Mouse (Mus musculus): ENCODE results near the gene Slamf9.

The Slamf9 gene

DNA sequence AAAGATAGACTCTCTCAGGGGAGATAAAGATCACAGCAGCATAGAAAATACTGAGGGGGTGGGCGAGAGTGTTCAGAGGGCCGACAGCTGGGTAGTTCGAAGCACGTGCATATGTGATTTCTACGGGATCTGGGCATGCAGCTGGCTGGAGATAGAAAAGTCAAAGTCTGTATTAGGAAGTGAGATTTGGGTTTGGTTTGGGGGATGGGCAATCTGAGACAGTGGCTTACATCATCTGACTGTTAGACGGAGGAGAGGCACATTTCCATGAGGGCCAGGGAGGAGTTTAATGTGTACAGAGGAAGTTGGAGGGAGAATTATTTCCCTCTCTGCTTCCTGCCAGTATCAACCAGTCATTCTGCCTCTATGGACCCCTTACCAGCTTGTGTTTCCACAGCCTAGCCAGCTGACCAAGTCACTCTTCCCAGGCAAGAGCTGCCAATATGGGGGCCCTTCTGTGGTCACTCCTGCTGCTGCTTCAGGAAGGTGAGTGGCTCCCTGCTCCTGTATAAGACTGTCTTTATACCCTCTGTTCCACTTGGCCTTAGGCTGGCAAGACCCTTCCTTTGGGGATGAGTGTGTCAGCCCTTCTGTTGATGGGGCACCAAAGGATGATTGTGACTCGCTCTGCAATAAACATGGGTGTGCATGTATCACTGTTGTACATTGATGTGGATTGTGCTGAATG, at the start of gene Slamf9:
TSS of gene Slamf9 (plus strand) at position 305 of the 688 bp plus-strand sequence.
- DNase-seq: no peak

DNA sequence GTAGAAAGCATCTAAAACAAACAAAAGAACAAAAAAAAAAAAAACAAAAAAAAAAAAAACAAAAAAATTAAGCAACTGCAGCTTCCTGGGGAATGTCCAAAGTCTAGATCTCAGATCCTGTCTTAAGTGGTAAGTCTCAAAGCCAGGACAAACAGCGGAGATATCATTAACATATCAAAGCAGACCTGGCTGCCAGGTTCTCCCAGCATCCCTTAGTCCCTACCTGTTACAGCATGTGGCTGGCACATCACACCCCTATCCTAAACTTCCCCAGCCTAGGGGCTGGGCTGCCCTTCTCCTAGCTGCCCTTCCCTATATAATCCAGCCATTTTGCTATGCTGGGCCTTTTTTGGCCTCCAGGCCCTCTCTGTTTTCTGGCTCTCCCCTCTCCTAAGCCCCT, 48.7 kb upstream of the Slamf9 start:
- DNase-seq: no peak

- DNase-seq: no peak
Observed at GRCm38 (mm10) chr1:172427841-172428240, 47.3 kb upstream of the Slamf9 start.

- DNase-seq: no peak
Observed at GRCm38 (mm10) chr1:172428614-172429013, 46.5 kb upstream of the Slamf9 start.

- no peak for DNase-seq
Observed at GRCm38 (mm10) chr1:172430731-172431220, 44.4 kb upstream of the Slamf9 start.

DNA sequence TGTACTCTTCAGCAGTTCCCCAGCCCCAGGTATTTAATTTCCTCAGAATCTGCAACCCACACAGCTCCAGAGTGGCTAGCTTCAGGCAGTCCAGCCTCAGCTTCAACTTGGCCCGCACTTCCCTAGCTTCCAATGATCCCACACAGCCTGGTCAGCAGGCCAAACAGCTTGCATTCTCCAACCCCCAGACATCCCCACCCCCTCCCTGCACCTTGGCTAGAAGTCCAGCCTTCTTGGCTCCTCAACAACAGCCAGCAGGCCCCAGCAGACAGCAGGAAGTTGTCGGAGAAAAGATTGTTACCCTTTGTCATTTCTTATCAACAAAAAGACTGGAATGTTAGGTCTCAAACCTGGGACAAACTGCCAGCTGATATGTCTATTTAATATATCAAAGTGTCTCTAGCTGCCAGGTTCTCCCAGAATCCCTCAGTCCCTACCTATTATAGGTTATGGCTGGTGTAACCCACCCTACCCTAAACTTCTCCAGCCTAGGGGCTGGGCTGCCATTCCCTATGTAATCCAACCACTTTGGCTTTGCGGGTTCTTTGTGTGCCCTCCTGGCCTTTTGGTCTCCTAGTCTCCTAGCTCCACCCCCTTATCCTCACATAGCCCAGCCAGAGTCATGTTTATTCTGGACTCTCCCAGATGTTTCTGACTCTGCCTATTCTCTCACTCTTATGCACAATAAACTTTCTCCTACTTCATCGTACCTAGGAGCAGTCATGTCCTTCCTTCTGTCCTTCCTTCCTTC, 43.1 kb upstream of the Slamf9 start:
- no peak for DNase-seq

DNA sequence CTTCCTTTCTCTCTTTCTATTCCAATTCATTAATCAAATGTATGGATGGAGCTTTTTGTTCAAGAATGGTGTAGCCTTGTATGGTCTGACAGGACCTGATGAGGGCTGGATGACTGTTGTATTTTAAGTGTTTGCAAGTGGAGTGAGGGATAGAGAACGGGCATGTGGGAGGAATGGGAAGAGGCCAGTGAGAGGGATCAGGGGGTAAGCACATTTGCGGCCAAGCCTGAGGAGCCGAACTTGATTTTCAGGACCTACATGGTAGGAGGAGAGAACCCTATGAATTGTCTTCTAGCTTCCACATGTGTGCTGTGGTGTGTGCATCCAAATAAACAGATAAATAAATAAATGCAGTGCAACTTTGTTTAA, 42.6 kb upstream of the Slamf9 start:
- DNase-seq: no peak

GRCm38 (mm10) chr1:172433012-172433850, 41.9 kb upstream of the Slamf9 start:
- no peak for DNase-seq

DNA sequence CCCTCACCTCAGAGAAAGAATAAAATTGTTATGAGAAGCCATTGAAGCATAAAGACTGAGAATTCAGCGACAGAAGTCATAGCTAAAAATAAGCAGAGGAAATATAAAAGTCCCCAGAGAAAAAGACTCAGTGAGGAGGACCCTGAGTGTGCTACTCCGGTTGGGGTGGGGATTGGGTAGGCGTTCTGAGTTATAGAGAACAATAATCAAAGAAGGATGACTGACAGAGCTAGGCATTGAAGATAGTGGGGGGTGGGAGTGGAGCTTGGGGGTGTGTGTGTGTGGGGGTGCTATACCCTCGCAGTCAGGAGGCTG, 41.4 kb upstream of the Slamf9 start:
- no peak for DNase-seq

DNA sequence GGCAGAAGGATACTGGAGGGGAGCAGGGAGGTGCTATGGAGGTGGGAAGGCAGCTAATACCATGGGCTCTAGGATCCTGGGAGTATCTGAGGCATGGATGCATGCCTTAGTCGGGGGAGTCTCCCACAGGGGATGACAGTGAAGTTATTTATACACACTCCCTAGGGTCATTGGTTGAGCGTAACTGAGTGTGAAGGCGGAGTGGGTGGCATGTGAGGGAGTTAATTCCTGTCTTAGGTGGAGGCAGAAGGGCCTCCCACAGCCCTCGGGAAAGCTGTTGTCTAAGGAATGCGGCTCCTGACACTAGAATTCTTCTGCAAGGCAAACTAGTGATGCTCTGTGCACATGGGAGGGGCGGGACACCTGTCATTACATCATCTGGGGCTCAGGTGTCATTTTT, 38.4 kb upstream of the Slamf9 start:
- no peak for DNase-seq

DNA sequence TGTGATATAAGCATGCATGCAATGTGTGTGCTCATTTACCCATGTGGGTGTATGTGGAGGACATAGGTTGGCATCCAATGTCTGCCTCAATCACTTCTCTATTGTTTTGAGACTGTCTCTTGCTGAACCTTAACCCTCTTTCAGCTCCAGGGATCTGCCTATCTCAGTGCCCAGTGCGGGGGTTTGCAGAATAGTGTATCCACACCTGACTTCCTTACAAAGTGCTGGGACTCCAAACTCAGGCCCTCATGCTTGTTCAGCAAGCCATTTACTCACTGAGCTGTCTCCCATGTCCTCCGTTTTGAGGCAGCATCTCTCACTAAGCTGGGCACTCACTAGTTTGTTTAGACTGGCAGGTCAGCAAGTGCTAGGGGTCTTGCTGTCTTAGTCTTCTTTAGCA, 36.5 kb upstream of the Slamf9 start:
- DNase-seq: no peak

DNA sequence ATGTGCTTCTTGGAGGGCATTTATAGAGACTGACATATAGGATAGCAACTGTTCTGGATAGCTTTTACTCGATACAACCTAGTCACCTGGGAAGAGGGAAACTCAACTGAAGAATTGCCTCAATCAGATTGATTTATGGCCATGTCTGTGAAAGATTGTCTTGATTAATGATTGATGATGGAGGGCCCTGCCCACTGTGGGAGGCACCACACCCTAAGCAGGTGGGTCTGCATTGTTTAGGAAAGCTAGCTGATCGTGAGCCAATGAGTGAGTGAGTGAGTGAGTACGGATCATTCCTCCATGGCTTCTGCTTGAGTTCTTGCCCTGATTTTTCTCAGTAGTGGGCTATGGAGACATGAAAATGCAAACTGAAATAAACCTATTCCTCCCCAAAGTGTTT, 34.6 kb upstream of the Slamf9 start:
- DNase-seq: no peak

DNA sequence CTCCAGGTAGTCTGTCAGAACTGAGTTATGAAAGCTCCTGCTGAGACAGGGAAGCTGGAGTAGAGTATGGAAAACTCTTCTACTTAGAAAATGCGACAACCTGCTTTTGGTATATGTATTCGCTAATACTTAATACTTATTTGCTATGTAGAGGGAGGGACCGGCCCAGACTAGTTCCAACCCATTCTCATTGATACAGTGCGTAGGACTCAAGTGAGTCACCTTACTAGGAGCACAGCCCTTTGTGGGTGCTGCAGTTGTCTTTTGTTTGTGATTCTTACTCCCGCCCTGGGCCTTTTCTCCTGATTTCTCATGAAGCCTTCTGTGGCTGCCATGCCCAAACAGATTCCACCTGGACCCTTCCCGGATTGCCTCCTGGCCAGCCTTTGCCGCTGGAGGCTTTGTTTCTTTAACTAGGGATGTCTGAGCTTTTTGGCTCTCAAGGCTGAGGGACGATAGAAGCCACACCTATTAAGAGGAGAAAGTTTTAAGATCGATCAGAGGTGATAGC, 33.2 kb upstream of the Slamf9 start:
- no peak for DNase-seq

- DNase-seq: no peak
Observed at GRCm38 (mm10) chr1:172450226-172450625, 24.9 kb upstream of the Slamf9 start.

DNA sequence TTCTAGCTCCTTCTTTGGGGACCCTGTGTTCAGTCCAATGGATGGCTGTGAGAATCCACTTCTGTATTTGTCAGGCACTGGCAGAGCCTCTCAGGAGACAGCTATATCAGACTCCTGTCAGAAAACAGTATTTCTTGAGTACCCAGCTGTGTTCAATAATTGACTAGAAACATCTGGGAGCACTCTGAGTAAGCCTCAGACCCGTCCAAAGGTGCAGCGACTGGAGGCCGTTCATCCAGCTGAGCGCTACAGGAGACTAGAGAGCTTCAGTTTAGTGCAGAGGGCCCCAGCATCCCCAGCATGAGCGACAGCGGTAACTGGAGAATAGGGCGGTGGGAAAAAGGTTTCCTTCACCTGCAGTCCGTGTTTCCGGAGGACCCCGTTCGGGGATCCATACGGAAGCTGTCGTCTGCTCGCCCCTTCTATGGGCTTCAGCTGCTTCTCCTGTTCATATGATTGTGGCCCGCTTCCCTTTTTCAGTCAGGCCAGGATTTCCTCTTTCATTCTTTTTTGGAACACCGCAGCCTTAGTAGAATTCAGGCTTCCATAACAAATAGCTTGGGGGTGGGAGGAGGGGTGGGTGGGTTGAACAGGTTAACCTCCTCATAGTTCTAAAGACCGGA, 24.2 kb upstream of the Slamf9 start:
- no peak for DNase-seq

DNA sequence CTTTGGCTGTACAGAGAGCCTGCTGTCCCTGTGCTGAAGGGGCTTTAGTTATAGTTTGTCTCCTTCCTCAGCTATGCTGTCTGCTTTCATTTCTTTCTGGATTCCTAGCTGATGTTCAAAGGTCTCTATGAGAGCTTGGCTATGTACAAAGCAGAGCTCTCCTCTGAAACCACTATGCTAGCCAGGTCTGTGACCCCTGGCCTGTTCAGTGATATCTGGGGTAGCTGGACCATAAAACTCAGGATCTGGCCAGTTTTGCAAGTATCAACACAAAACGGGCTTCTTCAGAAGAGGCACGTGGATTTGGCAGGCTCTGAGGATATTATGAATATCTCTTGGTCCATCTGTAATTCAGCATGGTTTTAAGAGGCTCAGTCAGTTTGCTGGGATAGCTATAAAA, 22.2 kb upstream of the Slamf9 start:
- DNase-seq: no peak

DNA sequence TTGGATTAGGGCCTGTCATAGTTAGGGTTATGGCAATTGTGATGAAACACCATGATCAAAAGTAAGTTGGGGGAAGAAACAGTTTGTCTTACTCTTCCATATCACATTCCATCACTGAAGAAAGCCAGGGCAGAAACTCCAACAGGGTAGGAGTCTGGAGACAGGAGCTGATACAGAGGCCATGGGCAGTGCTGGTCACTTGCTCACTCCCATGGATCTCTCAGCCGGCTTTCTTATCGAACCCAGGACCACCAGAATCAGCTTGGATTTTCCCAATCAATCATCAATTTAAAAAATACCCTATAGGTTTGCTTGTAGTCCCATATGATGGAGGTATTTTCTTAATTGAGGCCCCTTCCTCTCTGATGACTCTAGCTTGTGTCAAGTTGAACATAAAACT, 21.3 kb upstream of the Slamf9 start:
- no peak for DNase-seq

GRCm38 (mm10) chr1:172455416-172455815, 19.7 kb upstream of the Slamf9 start:
- DNase-seq: peak; percentile 22

DNA sequence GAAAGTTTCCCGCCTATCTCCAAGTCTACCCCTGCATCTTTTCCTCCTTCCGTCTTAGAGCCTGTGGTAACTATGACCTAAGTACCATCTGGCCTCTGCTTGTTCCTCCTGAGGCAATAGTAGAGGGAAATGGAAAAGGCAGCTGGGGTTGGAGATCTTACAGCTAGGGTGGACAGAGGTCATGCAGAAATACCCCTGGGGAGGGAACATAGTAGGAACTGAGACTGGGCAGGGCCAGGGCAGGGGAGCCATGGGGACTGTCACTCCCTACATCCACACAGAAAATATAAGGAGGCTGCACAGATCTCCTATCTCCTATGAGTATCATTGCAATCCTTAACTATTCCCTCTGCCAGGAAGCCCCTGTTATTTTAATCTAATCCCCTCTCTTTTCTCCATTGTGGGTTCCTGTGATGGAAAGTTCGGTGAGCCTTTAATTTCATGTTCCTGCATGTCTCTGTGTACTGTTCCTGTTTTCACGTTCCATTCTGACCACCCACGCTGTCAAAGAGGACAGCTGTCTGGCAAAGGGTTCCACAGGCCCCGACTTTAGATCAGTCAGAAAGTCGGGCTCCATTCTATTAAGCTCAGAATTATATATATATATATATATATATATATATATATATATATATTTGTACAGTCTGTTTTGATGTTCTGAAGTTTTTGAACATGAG, 19.0 kb upstream of the Slamf9 start:
- no peak for DNase-seq

DNA sequence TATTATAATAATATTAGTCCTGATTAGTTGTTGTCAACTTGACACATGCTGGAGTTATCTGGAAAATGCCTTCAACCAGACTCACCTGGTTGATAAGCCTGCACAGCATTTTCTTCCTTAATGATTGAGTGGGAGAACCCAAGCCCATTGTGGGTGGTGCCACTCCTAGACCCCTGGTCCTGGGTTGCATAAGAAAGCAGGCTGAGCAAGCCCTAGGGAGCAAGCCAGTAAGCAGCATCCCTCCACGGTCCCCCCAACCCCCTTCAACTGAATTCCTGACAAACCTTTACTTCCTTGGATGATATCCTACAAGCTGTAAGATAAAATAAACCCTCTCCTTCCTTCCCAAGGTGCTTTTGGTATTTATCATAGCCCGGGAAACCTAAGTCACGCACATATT, 18.0 kb upstream of the Slamf9 start:
- DNase-seq: no peak

DNA sequence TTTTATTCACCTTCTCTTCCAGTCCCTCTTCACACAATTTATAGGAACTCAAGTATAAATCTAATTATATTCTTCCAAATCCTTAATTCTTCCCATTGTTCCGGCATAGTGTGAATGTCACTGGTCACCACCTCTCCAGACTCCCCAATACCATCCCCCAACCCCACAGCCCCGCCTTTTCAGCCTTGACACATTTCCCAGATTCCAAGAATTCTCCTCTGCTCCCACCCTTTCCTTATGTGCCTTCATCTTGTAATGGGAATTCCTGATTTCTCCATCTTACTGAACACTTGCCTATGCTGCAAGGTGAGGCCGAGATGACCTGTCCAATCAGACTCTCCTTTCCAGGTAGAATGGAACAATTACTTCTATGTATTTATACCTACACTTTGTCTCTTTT, 17.1 kb upstream of the Slamf9 start:
- no peak for DNase-seq

DNA sequence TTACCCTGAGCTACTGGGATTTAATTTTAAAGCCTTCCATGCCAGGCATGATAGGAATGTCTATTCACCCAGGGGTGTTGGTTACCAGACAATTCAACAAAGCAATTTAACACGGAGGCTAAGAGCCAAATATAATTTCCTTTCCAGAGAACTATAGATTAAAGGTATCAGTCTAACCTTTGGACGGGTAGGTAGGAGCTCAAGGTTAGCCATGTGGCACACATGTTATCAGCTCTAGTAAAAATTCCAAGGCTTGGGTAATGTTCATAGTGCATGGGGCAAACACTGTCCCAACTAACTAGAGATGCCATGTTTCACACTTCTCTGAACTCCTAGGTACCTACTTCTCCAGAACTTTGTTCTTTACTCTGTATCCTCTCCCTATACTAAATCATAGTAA, 13.6 kb upstream of the Slamf9 start:
- no peak for DNase-seq

DNA sequence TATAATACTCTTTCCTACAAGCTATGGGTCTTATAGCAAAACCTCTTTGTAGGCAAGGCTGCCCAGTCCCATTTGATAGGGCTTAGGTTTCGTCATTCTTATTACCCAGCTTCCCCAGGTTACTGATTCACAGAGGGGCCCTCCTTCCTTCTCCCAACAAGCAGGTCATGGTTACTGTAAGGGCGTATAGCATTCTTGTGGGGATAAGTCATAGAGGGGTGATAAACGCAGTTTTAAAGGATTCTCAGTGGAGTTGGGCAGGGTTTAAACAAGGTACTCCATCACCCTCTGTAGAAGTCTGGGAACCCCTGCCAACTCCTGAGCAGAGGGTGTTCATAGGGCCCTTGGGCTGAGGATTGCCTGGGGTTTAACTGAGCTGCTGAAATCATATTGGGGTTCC, 12.6 kb upstream of the Slamf9 start:
- no peak for DNase-seq

Data from thymus, postnatal 4 days (tissue).